Mouse (Mus musculus): ENCODE data around the gene Tmem39a. TPM values are rescaled to one million over a fixed set of nuclear protein-coding genes. Genes with fewer than 3 reads are reported as not detected.

Gene Tmem39a
- polyA plus RNA-seq, 1 experiment from 2014 or later: 47.5 TPM

GRCm38 (mm10) chr16:38587572-38587971 is 29.1 kb downstream of the Tmem39a start:
- no peak for DNase-seq (ENCODE audit: low spot score)

- DNase-seq (ENCODE audit: low spot score): no peak
Observed at GRCm38 (mm10) chr16:38591506-38591905, 33.0 kb downstream of the Tmem39a start.

- no peak for DNase-seq (ENCODE audit: low spot score)
Observed at GRCm38 (mm10) chr16:38592026-38592678, 33.7 kb downstream of the Tmem39a start.

GRCm38 (mm10) chr16:38592946-38593345 is 34.4 kb downstream of the Tmem39a start:
- DNase-seq (ENCODE audit: low spot score): no peak

GRCm38 (mm10) chr16:38594435-38594834 is 35.9 kb downstream of the Tmem39a start:
- DNase-seq (ENCODE audit: low spot score): no peak

GRCm38 (mm10) chr16:38596099-38596498 is 37.6 kb downstream of the Tmem39a start:
- no peak for DNase-seq (ENCODE audit: low spot score)

- no peak for DNase-seq (ENCODE audit: low spot score)
Observed at GRCm38 (mm10) chr16:38596651-38597050, 38.2 kb downstream of the Tmem39a start.

GRCm38 (mm10) chr16:38598986-38599680 is 40.6 kb downstream of the Tmem39a start:
- DNase-seq (ENCODE audit: low spot score): no peak

- DNase-seq (ENCODE audit: low spot score): peak; percentile 43
Observed at GRCm38 (mm10) chr16:38602989-38603804, 44.7 kb downstream of the Tmem39a start.

GRCm38 (mm10) chr16:38606509-38606908 is 48.0 kb downstream of the Tmem39a start:
- DNase-seq (ENCODE audit: low spot score): no peak

- DNase-seq (ENCODE audit: low spot score): no peak
Observed at GRCm38 (mm10) chr16:38608687-38609086, 50.2 kb downstream of the Tmem39a start.

GRCm38 (mm10) chr16:38609092-38609491 is 50.6 kb downstream of the Tmem39a start:
- no peak for DNase-seq (ENCODE audit: low spot score)

GRCm38 (mm10) chr16:38612646-38613045 is 54.1 kb downstream of the Tmem39a start:
- DNase-seq (ENCODE audit: low spot score): no peak

GRCm38 (mm10) chr16:38613646-38614045 is 55.1 kb downstream of the Tmem39a start:
- no peak for DNase-seq (ENCODE audit: low spot score)

GRCm38 (mm10) chr16:38617977-38618376 is 59.5 kb downstream of the Tmem39a start:
- DNase-seq (ENCODE audit: low spot score): no peak

- DNase-seq (ENCODE audit: low spot score): peak; percentile 77
Observed at GRCm38 (mm10) chr16:38619054-38619453, 60.6 kb downstream of the Tmem39a start.

- no peak for DNase-seq (ENCODE audit: low spot score)
Observed at GRCm38 (mm10) chr16:38620696-38621450, 62.4 kb downstream of the Tmem39a start.

- DNase-seq (ENCODE audit: low spot score): peak; percentile 43
Observed at GRCm38 (mm10) chr16:38622283-38622682, 63.8 kb downstream of the Tmem39a start.

- no peak for DNase-seq (ENCODE audit: low spot score)
Observed at GRCm38 (mm10) chr16:38624303-38624702, 65.8 kb downstream of the Tmem39a start.

GRCm38 (mm10) chr16:38625411-38625810 is 66.9 kb downstream of the Tmem39a start:
- DNase-seq (ENCODE audit: low spot score): no peak

GRCm38 (mm10) chr16:38625811-38626369 is 67.4 kb downstream of the Tmem39a start:
- no peak for DNase-seq (ENCODE audit: low spot score)
